Mouse (Mus musculus): ENCODE results near the gene Mars2. TPM values are rescaled to one million over a fixed set of nuclear protein-coding genes. Genes with fewer than 3 reads are reported as not detected.
A peak's percentile ranks its signal among the peaks of the same experiment; 100 is the strongest.

The Mars2 gene
- polyA plus RNA-seq, 1 experiment from 2014 or later: 2.7 TPM

DNA sequence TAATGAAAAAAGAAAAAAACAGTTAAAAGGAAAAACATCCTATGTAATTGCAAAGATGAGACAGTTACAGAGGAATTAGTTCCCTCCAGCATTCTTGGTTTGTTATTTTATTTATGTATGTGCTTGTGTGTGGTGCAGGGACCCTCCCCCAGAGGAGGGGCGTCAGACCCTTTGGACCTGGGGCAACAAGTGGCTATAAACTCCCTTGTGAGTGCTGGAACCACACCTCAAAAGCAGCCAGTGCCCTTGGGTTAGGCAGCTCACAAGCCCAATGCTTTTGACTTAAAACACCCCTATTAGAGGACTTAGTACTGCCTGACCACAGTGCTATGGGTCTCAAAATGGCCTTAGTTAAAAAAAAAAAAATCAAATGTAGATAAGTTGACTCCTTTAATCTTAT lies 9.6 kb upstream of the Mars2 start:
- Histone ChIP-seq H3K27me3 (ENCODE audit: control insufficient read depth, insufficient read depth, low read length) (no peaks in the 10 kb centered on the region), H3K36me3 (ENCODE audit: control insufficient read depth, insufficient read depth, low read length) (no peaks in the 10 kb centered on the region), H3K27ac (ENCODE audit: low read depth, low read length) (no peak overlapping the region), H3K9me3 (ENCODE audit: control insufficient read depth, low read length) (no peaks in the 10 kb centered on the region), H3K9ac (ENCODE audit: low read depth, low read length) (no peak overlapping the region), H3K4me1 (replicated peaks; ENCODE audit: control insufficient read depth, insufficient read depth, low read length) (no peaks in the 10 kb centered on the region), H3K4me2 (replicated peaks; ENCODE audit: low read depth, low read length) (no peak overlapping the region), H3K4me3 (ENCODE audit: low read depth, low read length) (no peak overlapping the region)
- no peak for DNase-seq (ENCODE audit: low spot score)
- whole genome bisulfite sequencing: 35% methylated on average over 1 of the region's 1 CpGs
- ATAC-seq (ENCODE audit: low FRiP score): no peak

DNA sequence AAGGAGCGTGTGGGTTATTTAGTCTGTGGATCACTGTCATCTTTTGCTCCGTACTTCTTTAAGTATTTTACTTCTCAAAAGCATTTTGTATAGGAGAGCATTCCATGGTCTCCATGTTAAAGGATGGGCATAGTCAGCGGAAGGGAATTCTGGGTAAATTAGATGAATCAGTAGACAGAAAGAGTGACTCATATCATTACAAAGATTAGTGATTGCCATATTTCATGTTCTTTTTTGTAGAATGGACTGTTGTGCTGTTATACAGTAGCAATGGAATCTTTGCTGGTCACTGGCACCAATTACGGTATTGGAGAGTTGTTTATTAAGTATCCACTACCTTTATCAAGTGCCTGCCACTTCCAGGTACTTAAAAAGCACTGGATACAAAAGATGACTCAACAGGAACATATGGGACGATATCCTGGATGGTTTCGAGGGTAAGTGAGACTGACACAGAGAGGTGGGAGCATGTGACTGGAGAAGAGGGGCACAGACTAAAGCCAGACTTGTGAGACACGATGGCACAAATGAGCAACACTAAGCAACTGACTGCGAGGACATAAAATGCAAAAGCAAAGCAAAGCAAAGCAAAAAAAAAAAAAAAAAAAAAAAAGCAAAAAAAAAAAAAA lies 8.6 kb upstream of the Mars2 start:
- no peak overlapping the region for H3K4me2 ChIP-seq (replicated peaks; ENCODE audit: low read depth, low read length)
- no peaks in the 10 kb centered on the region for H3K4me1 ChIP-seq (replicated peaks; ENCODE audit: control insufficient read depth, insufficient read depth, low read length)
- H3K27me3 ChIP-seq (ENCODE audit: control insufficient read depth, insufficient read depth, low read length): no peaks in the 10 kb centered on the region
- 86% methylated on average over 8 of the region's 8 CpGs for whole genome bisulfite sequencing
- H3K9me3 ChIP-seq (ENCODE audit: control insufficient read depth, low read length): no peaks in the 10 kb centered on the region
- no peak overlapping the region for H3K4me3 ChIP-seq (ENCODE audit: low read depth, low read length)
- H3K27ac ChIP-seq (ENCODE audit: low read depth, low read length): no peak overlapping the region
- ATAC-seq (ENCODE audit: low FRiP score) (no peak), DNase-seq (ENCODE audit: low spot score) (no peak)
- H3K9ac ChIP-seq (ENCODE audit: low read depth, low read length): no peak overlapping the region
- no peaks in the 10 kb centered on the region for H3K36me3 ChIP-seq (ENCODE audit: control insufficient read depth, insufficient read depth, low read length)

DNA sequence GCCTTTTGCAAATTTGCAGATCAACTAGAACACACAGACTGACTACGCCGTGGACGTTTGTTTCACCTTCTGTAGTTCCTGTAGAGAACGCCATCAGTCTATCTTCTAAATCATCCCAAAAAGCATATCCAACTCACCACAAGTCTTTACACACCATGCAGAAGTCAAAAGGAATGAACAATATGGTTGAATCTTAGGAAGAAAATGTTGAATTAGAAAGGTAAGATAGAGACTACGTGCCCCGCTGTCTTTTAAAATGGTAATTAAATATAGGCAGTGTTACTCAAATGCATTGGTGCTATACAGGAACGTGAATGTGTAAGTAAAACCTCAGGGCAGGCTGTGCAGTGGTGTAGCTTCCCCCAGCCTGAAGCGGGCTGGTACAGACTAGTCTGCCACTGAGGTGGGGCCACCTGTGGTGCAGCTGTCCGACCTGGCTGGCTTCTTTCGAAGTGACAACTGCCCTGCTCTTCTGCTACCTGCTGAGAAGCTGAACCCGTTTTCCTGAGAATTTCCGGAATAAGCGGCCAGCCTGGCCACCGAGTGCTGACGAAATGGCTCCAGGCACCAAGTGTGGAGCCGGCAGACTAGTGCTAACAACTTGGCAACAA lies 2.0 kb upstream of the Mars2 start:
- H3K27me3 ChIP-seq (ENCODE audit: control insufficient read depth, insufficient read depth, low read length): no peaks in the 10 kb centered on the region
- H3K9me3 ChIP-seq (ENCODE audit: control insufficient read depth, low read length): no peaks in the 10 kb centered on the region
- H3K9ac ChIP-seq (ENCODE audit: low read depth, low read length): no peak overlapping the region
- H3K4me2 ChIP-seq (replicated peaks; ENCODE audit: low read depth, low read length): no peak overlapping the region
- no peak overlapping the region for H3K27ac ChIP-seq (ENCODE audit: low read depth, low read length)
- H3K4me3 ChIP-seq (ENCODE audit: low read depth, low read length): no peak overlapping the region
- DNase-seq (ENCODE audit: low spot score) (no peak), ATAC-seq (ENCODE audit: low FRiP score) (no peak)
- WGBS: 61% methylated on average over 16 of the region's 16 CpGs
- no peaks in the 10 kb centered on the region for H3K36me3 ChIP-seq (ENCODE audit: control insufficient read depth, insufficient read depth, low read length)
- peaks cover 5% of the 10 kb centered on the region for H3K4me1 ChIP-seq (replicated peaks; ENCODE audit: control insufficient read depth, insufficient read depth, low read length)

DNA sequence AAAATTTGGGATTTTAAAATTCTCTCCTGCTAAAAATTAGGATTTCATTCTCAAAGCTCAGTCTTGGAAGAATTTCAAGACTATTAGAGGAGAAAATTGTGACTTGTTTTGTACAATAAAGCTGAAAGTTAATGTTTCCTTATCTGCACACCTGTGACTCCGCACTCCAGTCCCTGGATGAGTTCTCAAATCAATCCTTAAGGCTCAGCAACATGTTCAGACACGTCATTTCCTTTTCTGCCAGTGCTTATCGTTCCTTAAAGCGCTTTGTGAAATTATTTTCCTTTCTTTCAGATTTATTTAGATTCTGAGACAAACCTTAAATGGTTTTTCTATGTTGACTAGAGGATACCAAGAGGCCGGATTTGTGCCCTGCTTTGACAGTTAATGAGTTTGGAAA lies 490 bp upstream of the Mars2 start:
- H3K36me3 ChIP-seq (ENCODE audit: control insufficient read depth, insufficient read depth, low read length): no peaks in the 10 kb centered on the region
- 46% methylated on average over 5 of the region's 5 CpGs for WGBS
- H3K9me3 ChIP-seq (ENCODE audit: control insufficient read depth, low read length): no peaks in the 10 kb centered on the region
- DNase-seq (ENCODE audit: low spot score) (no peak), ATAC-seq (ENCODE audit: low FRiP score) (no peak)
- no peak overlapping the region for H3K27ac ChIP-seq (ENCODE audit: low read depth, low read length)
- peak overlapping the region; percentile 85 for H3K4me3 ChIP-seq (ENCODE audit: low read depth, low read length)
- H3K9ac ChIP-seq (ENCODE audit: low read depth, low read length): peak overlapping the region; percentile 0; the same call in 1 of the 2 replicates
- peaks cover 5% of the 10 kb centered on the region for H3K4me1 ChIP-seq (replicated peaks; ENCODE audit: control insufficient read depth, insufficient read depth, low read length)
- H3K27me3 ChIP-seq (ENCODE audit: control insufficient read depth, insufficient read depth, low read length): no peaks in the 10 kb centered on the region
- peak overlapping the region; percentile 86 for H3K4me2 ChIP-seq (replicated peaks; ENCODE audit: low read depth, low read length)

DNA sequence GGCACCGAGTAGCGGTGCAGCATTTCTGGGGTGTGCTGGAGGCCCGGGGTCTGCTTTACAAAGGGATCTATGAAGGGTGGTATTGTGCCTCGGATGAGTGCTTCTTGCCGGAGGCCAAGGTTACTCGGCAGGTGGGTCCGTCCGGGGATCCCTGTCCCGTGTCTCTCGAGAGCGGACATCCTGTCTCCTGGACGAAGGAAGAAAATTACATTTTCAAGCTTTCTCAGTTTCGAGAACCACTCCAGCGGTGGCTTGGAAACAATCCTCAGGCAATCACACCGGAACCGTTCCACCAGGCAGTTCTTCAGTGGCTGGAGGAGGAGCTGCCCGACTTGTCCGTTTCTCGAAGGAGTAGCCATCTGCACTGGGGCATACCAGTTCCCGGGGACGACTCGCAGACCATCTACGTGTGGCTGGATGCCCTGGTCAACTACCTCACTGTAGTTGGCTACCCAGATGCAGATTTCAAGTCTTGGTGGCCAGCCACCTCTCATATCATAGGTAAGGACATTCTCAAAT lies 725 bp downstream of the Mars2 start:
- Histone ChIP-seq H3K9ac (ENCODE audit: low read depth, low read length) (peak overlapping the region; percentile 73), H3K4me1 (replicated peaks; ENCODE audit: control insufficient read depth, insufficient read depth, low read length) (peaks cover 5% of the 10 kb centered on the region), H3K36me3 (ENCODE audit: control insufficient read depth, insufficient read depth, low read length) (no peaks in the 10 kb centered on the region), H3K4me3 (ENCODE audit: low read depth, low read length) (peak overlapping the region; percentile 85), H3K27ac (ENCODE audit: low read depth, low read length) (peak overlapping the region; percentile 47; the same call in 1 of the 2 replicates), H3K9me3 (ENCODE audit: control insufficient read depth, low read length) (no peaks in the 10 kb centered on the region), H3K27me3 (ENCODE audit: control insufficient read depth, insufficient read depth, low read length) (no peaks in the 10 kb centered on the region), H3K4me2 (replicated peaks; ENCODE audit: low read depth, low read length) (peak overlapping the region; percentile 86)
- 2% methylated on average over 23 of the region's 23 CpGs for WGBS
- DNase-seq (ENCODE audit: low spot score): peak; percentile 43
- ATAC-seq (ENCODE audit: low FRiP score): peak; percentile 67

DNA sequence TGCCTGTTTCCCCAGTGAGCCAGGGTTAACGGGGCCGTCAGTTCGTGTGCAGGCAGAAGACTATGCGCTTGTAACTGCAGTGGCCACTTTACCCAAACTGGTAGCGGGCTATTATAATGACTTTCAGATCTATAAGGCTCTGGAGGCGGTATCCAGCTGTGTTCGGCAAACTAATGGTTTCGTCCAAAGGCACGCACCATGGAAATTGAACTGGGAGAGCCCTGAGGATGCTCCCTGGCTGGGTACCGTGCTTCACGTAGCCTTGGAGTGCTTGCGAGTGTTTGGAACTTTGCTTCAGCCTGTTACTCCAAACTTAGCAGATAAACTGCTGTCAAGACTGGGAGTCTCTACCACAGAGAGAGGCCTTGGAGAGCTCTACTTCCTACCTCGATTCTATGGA lies 1.5 kb downstream of the Mars2 start:
- 27% methylated on average over 13 of the region's 13 CpGs for WGBS
- Histone ChIP-seq H3K4me3 (ENCODE audit: low read depth, low read length) (peak overlapping the region; percentile 85), H3K4me1 (replicated peaks; ENCODE audit: control insufficient read depth, insufficient read depth, low read length) (peaks cover 5% of the 10 kb centered on the region), H3K9ac (ENCODE audit: low read depth, low read length) (peak overlapping the region; percentile 73), H3K27ac (ENCODE audit: low read depth, low read length) (no peak overlapping the region), H3K36me3 (ENCODE audit: control insufficient read depth, insufficient read depth, low read length) (no peaks in the 10 kb centered on the region), H3K4me2 (replicated peaks; ENCODE audit: low read depth, low read length) (peak overlapping the region; percentile 86), H3K27me3 (ENCODE audit: control insufficient read depth, insufficient read depth, low read length) (no peaks in the 10 kb centered on the region), H3K9me3 (ENCODE audit: control insufficient read depth, low read length) (no peaks in the 10 kb centered on the region)
- ATAC-seq (ENCODE audit: low FRiP score) (no peak), DNase-seq (ENCODE audit: low spot score) (peak; percentile 18)

DNA sequence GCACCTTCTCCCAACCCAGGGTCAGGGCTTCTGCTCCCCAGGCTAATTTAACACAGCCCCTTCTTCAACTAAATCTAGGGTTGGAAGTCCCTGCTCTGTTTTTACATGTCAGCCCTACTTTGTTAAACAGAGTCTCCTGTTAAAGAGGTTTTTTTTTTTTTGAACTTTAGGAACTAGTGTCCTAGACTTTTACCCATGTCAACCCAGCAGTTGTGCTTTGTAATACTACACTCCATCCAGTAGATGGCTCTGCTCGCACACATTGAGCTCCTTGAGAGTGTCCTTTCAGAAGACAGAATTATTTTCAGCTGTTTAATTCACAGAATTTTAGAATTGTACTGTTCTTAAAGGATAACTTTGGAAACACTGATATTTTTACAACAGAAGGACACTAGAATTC lies 2.3 kb downstream of the Mars2 start:
- DNase-seq (ENCODE audit: low spot score) (peak; percentile 76), ATAC-seq (ENCODE audit: low FRiP score) (no peak)
- no peak overlapping the region for H3K27ac ChIP-seq (ENCODE audit: low read depth, low read length)
- 4% methylated on average over 1 of the region's 1 CpGs for WGBS
- H3K9me3 ChIP-seq (ENCODE audit: control insufficient read depth, low read length): no peaks in the 10 kb centered on the region
- peaks cover 5% of the 10 kb centered on the region for H3K4me1 ChIP-seq (replicated peaks; ENCODE audit: control insufficient read depth, insufficient read depth, low read length)
- H3K27me3 ChIP-seq (ENCODE audit: control insufficient read depth, insufficient read depth, low read length): no peaks in the 10 kb centered on the region
- no peaks in the 10 kb centered on the region for H3K36me3 ChIP-seq (ENCODE audit: control insufficient read depth, insufficient read depth, low read length)
- peak overlapping the region; percentile 86 for H3K4me2 ChIP-seq (replicated peaks; ENCODE audit: low read depth, low read length)
- no peak overlapping the region for H3K9ac ChIP-seq (ENCODE audit: low read depth, low read length)
- peak overlapping the region; percentile 85; the same call in 1 of the 2 replicates for H3K4me3 ChIP-seq (ENCODE audit: low read depth, low read length)

DNA sequence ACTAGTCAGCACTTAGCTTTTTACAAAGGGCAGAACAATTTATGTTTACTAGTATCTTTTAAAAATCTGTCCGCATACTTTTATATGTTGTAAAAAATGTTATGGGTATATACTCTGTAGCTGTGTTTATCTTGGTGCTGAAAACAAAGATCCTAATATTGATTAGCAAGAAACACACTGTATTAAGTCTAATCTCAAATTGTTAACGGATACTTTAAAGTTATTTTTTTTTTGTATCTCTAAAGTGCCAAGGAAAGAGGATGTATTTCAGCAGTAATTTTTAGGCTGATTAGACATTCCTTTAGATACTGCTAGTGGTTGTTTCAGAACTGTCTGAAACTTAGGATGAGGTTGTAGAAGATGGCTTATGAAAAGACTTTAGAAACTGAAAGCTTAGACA lies 9.4 kb downstream of the Mars2 start:
- H3K4me3 ChIP-seq (ENCODE audit: low read depth, low read length): no peak overlapping the region
- H3K4me2 ChIP-seq (replicated peaks; ENCODE audit: low read depth, low read length): no peak overlapping the region
- H3K9me3 ChIP-seq (ENCODE audit: control insufficient read depth, low read length): no peaks in the 10 kb centered on the region
- DNase-seq (ENCODE audit: low spot score) (no peak), ATAC-seq (ENCODE audit: low FRiP score) (no peak)
- no peak overlapping the region for H3K9ac ChIP-seq (ENCODE audit: low read depth, low read length)
- no peaks in the 10 kb centered on the region for H3K36me3 ChIP-seq (ENCODE audit: control insufficient read depth, insufficient read depth, low read length)
- WGBS: 84% methylated on average over 2 of the region's 2 CpGs
- no peak overlapping the region for H3K27ac ChIP-seq (ENCODE audit: low read depth, low read length)
- no peaks in the 10 kb centered on the region for H3K27me3 ChIP-seq (ENCODE audit: control insufficient read depth, insufficient read depth, low read length)
- no peaks in the 10 kb centered on the region for H3K4me1 ChIP-seq (replicated peaks; ENCODE audit: control insufficient read depth, insufficient read depth, low read length)

DNA sequence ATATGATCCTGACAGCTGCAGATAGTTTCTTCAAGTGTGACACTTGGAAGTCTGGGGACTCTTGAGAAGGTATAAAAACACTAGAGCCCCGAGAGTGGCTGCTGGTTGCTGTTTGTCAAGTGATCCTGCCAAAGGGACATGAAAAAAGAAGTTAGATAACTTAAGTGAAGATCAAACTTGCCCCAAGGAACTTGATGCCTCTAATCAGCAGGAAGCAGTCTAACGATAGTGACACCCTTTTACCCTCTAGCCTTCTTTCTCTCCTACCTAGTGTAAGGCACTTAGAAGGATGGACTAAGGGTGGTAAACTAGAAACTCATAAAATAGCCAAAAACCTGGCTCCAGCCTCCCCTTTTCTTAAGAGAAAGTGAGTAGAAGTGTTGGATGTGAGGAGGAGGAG lies 27.4 kb downstream of the Mars2 start:
- H3K9me3 ChIP-seq (ENCODE audit: control insufficient read depth, low read length): no peaks in the 10 kb centered on the region
- ATAC-seq (ENCODE audit: low FRiP score): no peak
- H3K9ac ChIP-seq (ENCODE audit: low read depth, low read length): no peak overlapping the region
- no peaks in the 10 kb centered on the region for H3K4me1 ChIP-seq (replicated peaks; ENCODE audit: control insufficient read depth, insufficient read depth, low read length)
- H3K27me3 ChIP-seq (ENCODE audit: control insufficient read depth, insufficient read depth, low read length): no peaks in the 10 kb centered on the region
- DNase-seq (ENCODE audit: low spot score): no peak
- no peaks in the 10 kb centered on the region for H3K36me3 ChIP-seq (ENCODE audit: control insufficient read depth, insufficient read depth, low read length)
- H3K4me3 ChIP-seq (ENCODE audit: low read depth, low read length): no peak overlapping the region
- H3K4me2 ChIP-seq (replicated peaks; ENCODE audit: low read depth, low read length): no peak overlapping the region
- 61% methylated on average over 2 of the region's 2 CpGs for WGBS
- H3K27ac ChIP-seq (ENCODE audit: low read depth, low read length): no peak overlapping the region

Data from hindbrain, embryonic 11.5 days (tissue).